Mouse (Mus musculus) spleen, adult 2 months (tissue): ENCODE results near the gene B4galt7.

ENCODE experiments used
- CTCF ChIP-seq: fragments of 200-500 bp; IDR thresholded peaks from 2 replicates; pipeline ENCODE4 v1.5.1; 2011; ENCODE audit warnings: mild to moderate bottlenecking, inconsistent platforms; ENCODE audit not compliant: insufficient read depth, insufficient read length, insufficient replicate concordance; ENCODE audit errors: extremely low read depth
- POLR2A ChIP-seq: fragments of 200-500 bp; IDR thresholded peaks from 2 replicates; pipeline ENCODE4 v1.6.1; 2011; ENCODE audit warnings: low read depth, low read length, inconsistent platforms

DNA sequence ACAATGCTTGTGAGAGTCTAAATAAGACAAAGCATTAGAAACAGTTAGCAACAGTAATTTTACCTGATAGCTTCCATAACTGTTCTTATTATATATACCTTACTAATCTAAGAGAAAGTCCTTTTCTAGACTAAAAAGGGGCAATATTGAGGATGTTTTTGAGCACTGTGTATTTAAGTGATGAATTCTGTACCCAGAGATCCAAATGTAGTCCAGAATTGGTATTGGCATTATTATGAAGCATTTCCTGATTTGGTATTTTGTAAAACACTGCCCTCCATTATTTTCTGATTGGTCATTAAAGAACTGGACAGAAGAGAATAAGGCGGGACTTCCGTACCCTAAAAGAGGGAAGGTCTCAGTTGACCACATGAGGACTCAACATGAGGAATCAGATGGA lies 26.3 kb upstream of the B4galt7 start, which contains the start of gene Tmed9:
- TF ChIP-seq CTCF: no peak
- no peak for TF ChIP-seq POLR2A
